Mouse (Mus musculus) heart, postnatal 0 days (tissue): ENCODE data around the gene Ccdc12. TPM values are rescaled to one million over a fixed set of nuclear protein-coding genes. Genes with fewer than 3 reads are reported as not detected.

ENCODE experiments used
- ATAC-seq: fragments of 200-750 bp; cut with Nextera tagmentation; 2 replicates; pipeline ENCODE4 v1.8.0; 2017; ENCODE audit warnings: low read depth, moderate number of reproducible peaks, moderate library complexity; ENCODE audit not compliant: insufficient read depth
- DNase-seq: peaks from one replicate; pipeline ENCODE4 v3.0.0-alpha.2; 2016; ENCODE audit warnings: low spot score
- H3K27ac ChIP-seq: fragments of 300-500 bp; sonication (generic); 2 replicates; pipeline ENCODE4 v1.5.1; 2014; ENCODE audit warnings: low read depth, mild to moderate bottlenecking
- H3K27me3 ChIP-seq: fragments of 300-500 bp; sonication (generic); 2 replicates; pipeline ENCODE4 v1.6.1; 2014; ENCODE audit warnings: low read length, mixed read lengths; ENCODE audit not compliant: control insufficient read depth, insufficient read depth
- H3K36me3 ChIP-seq: fragments of 300-500 bp; sonication (generic); replicated peaks from 2 replicates; pipeline ENCODE4 v1.6.1; 2014; ENCODE audit warnings: low read length, mixed read lengths; ENCODE audit not compliant: control insufficient read depth, insufficient read depth
- H3K4me1 ChIP-seq: fragments of 300-500 bp; sonication (generic); 2 replicates; pipeline ENCODE4 v1.6.1; 2014; ENCODE audit warnings: antibody characterized with exemption; ENCODE audit not compliant: control insufficient read depth, insufficient read depth
- H3K4me2 ChIP-seq: fragments of 300-500 bp; sonication (generic); 2 replicates; pipeline ENCODE4 v1.6.1; 2014; ENCODE audit warnings: low read depth, mild to moderate bottlenecking, low read length, moderate library complexity
- H3K4me3 ChIP-seq: fragments of 300-500 bp; sonication (generic); 2 replicates; pipeline ENCODE4 v1.5.1; 2014; ENCODE audit warnings: low read depth, low read length
- H3K9ac ChIP-seq: fragments of 300-500 bp; sonication (generic); replicated peaks from 2 replicates; pipeline ENCODE4 v1.6.1; 2014; ENCODE audit warnings: low read depth, low read length, mixed read lengths
- H3K9me3 ChIP-seq: fragments of 300-500 bp; sonication (generic); replicated peaks from 2 replicates; pipeline ENCODE4 v1.6.1; 2016; ENCODE audit warnings: low read length; ENCODE audit not compliant: control insufficient read depth
- CTCF ChIP-seq: IDR thresholded peaks from 2 replicates; pipeline ENCODE4 v1.5.1; 2016; ENCODE audit warnings: antibody characterized with exemption, control low read depth, low read depth
- EP300 ChIP-seq: IDR thresholded peaks from 2 replicates; pipeline ENCODE4 v1.6.1; 2016; ENCODE audit warnings: antibody characterized with exemption, low read depth
- WGBS: fragments of 180-500 bp; shearing (Covaris S2); extraction: QIAGEN DNeasy Blood & Tissue Kit; methylation state at CpG from one replicate; pipeline ENCODE4 v1.1.7; 2014; 5-methylcytosine and 5-hydroxymethylcytosine counted together
- polyA plus RNA-seq: library from polyadenylated mRNA; unstranded; fragments of >200 nt; fragmentation: Nextera tagmentation; extraction: Ambion mirVana; gene quantifications from 2 replicates; pipeline ENCODE4 v1.2.1, GENCODE M21; 2015
- total RNA-seq: library from RNA; depleted of rRNA; stranded (reverse); fragments of >200 nt; gene quantifications from 2 replicates; pipeline ENCODE4 v1.2.3, GENCODE M21; 2014; ENCODE audit warnings: low replicate concordance

The Ccdc12 gene
- total and polyA plus RNA-seq, 2 experiments from 2014 or later, result 95.9 to 143 TPM

GRCm38 (mm10) chr9:110651931-110652722, 4.2 kb upstream of the Ccdc12 start:
- Histone ChIP-seq H3K27ac (peak overlapping the region; percentile 24; the same call in 1 of the 2 replicates), H3K4me1 (peaks cover 17% of the 10 kb centered on the region), H3K9ac (0 out of 2 replicates have a peak overlapping the region, but pooled peaks have one; percentile 17), H3K4me3 (peak overlapping the region; percentile 57; the same call in 1 of the 2 replicates), H3K36me3 (no peaks in the 10 kb centered on the region), H3K27me3 (no peaks in the 10 kb centered on the region), H3K9me3 (no peaks in the 10 kb centered on the region), H3K4me2 (peak overlapping the region; percentile 80)
- peak; percentile 25 for DNase-seq
- peak; percentile 28 for TF ChIP-seq CTCF
- no peak for TF ChIP-seq EP300
- no peak for ATAC-seq
- 32% methylated on average over 13 of the region's 13 CpGs for WGBS

GRCm38 (mm10) chr9:110652963-110653654, 3.2 kb upstream of the Ccdc12 start:
- peaks cover 17% of the 10 kb centered on the region for H3K4me1 ChIP-seq
- no peaks in the 10 kb centered on the region for H3K27me3 ChIP-seq
- H3K4me3 ChIP-seq, result peak overlapping the region; percentile 57
- no peaks in the 10 kb centered on the region for H3K36me3 ChIP-seq
- TF ChIP-seq EP300 (no peak), CTCF (no peak)
- H3K4me2 ChIP-seq, result peak overlapping the region; percentile 80
- peak overlapping the region; percentile 49 for H3K27ac ChIP-seq
- no peak for ATAC-seq
- peak overlapping the region; percentile 53 for H3K9ac ChIP-seq
- 21% methylated on average over 14 of the region's 14 CpGs for WGBS
- DNase-seq, result no peak
- H3K9me3 ChIP-seq, result no peaks in the 10 kb centered on the region

- no peaks in the 10 kb centered on the region for H3K27me3 ChIP-seq
- no peaks in the 10 kb centered on the region for H3K9me3 ChIP-seq
- peak; percentile 94 for DNase-seq
- H3K27ac ChIP-seq, result peak within 1 kb of the TSS; percentile 49
- ATAC-seq, result peak; percentile 86
- TF ChIP-seq CTCF (no peak), EP300 (no peak)
- WGBS, result under 1% methylated on average over 67 of the region's 75 CpGs
- H3K4me1 ChIP-seq, result peaks cover 17% of the 10 kb centered on the region
- H3K9ac ChIP-seq, result peak within 1 kb of the TSS; percentile 53
- H3K4me3 ChIP-seq, result peak within 1 kb of the TSS; percentile 57
- peak within 1 kb of the TSS; percentile 80 for H3K4me2 ChIP-seq
- H3K36me3 ChIP-seq, result no peaks in the 10 kb centered on the region
Measured at GRCm38 (mm10) chr9:110653655-110654461, 2.4 kb upstream of the Ccdc12 start, which contains the start of gene Nbeal2. Gene Nbeal2, minus strand, starts transcription at chr9:110654161.

- no peaks in the 10 kb centered on the region for H3K27me3 ChIP-seq
- no peaks in the 10 kb centered on the region; the same call in 1 of the 2 replicates for H3K36me3 ChIP-seq
- DNase-seq, result no peak
- H3K4me2 ChIP-seq, result peak overlapping the region; percentile 80
- WGBS, result 81% methylated on average over 19 of the region's 19 CpGs
- H3K4me1 ChIP-seq, result peaks cover 17% of the 10 kb centered on the region
- no peak for ATAC-seq
- TF ChIP-seq CTCF, result no peak
- no peak for TF ChIP-seq EP300
- H3K9me3 ChIP-seq, result no peaks in the 10 kb centered on the region
- no peak overlapping the region; the same call in 1 of the 2 replicates for H3K9ac ChIP-seq
- H3K4me3 ChIP-seq, result no peak overlapping the region
- H3K27ac ChIP-seq, result peak overlapping the region; percentile 49; the same call in 1 of the 2 replicates
Measured at GRCm38 (mm10) chr9:110654726-110655650, 1.3 kb upstream of the Ccdc12 start.
